Mouse (Mus musculus) heart, postnatal 4 days (tissue): ENCODE results near the gene Sh2d6. TPM values are rescaled to one million over a fixed set of nuclear protein-coding genes. Genes with fewer than 3 reads are reported as not detected.
"Not testable (repeated sequence)": the region's sequence is repeated elsewhere in the genome, so short reads cannot be mapped to it uniquely, and the experiment has no call there.

Source experiments
- DNase-seq: peaks from one replicate; pipeline ENCODE4 v3.0.0; 2021
- total RNA-seq, 2 experiments: library from RNA; stranded (reverse); gene quantifications; 2 replicates each; pipeline ENCODE4 v1.2.3; 2021

Gene Sh2d6
- total RNA-seq, 2 experiments from 2014 or later, result 0.20 TPM; not detected in 1

DNA sequence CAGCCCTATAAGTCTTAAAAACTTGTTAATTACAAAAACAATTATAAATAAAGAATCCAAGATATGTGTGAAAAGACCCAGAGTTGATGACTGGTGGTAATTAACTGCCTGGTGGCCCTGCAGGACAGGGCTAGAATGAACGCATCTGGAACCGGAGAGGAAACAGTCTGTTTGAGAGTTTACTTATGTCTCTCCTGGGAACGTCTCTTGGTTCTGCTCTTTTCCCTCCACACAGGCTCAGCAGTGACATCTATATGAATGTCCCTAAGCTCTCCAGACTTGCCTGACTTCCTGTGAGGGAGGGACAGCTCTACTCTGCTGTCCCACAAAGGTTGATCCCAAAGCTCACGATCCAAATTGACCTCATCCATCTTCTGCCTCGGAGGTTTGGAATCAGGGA lies 22.6 kb downstream of the Sh2d6 start:
- DNase-seq, result no peak

DNA sequence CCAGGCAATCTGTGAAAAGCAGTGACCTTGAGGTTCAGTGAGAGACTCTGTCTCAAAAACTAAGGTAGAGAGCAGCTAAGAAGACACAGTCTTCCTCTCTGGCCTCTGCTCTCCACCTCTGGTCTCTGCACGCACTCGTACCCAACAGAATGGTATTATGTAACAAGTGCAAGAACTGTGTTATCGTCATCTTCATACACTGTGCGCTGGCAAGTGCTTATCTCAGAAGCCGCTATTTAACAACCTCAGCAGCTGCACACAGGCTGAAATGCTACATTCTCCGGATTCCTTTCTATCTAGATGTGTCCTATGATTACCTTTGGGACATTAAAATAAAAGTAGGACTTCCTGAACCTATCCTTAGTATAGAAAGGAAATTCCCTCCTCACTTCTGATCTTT lies 28.6 kb downstream of the Sh2d6 start:
- no peak for DNase-seq

- DNase-seq, result no peak
Observed at GRCm38 (mm10) chr6:72491151-72491550, 30.4 kb downstream of the Sh2d6 start.

DNA sequence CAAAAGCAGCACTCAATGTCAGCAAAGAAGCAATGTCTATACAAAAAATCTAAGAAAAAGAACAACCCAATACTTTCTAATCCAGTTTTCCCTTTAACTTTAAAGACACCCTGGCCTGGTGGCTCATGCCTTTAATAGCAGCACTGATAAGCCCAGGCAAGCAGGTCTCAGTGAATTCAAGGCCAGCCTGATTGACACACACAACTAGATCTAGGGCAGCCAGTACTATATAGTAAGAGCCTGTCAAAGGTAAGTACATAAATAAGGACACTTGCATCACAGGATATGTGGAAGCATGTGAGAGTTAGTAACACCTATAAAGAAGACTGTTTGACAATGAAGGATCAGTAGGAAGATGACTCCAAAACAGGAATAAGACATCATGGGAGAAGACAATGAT lies 32.0 kb downstream of the Sh2d6 start:
- DNase-seq, result no peak

DNA sequence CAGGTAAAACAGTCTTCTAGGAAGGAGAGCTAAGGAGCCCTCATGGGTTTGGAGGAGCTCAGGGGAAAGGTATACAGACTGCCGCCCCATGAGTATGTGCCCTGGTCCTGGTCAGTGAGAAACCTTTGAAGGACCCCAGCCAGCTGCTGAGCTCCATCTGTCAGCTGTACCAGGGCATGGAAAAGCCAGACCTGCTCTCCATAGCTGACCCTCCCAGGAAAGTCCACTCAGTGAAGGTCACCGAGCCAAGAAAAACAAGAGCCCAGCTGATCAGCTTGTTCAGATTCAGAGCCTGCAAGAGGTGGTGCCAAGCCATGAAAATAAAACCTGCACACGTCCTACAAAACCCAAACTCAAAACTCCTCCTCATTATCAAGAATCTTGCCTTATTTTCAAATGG lies 32.7 kb downstream of the Sh2d6 start:
- peak; percentile 43 for DNase-seq

GRCm38 (mm10) chr6:72487282-72487681 lies 34.2 kb downstream of the Sh2d6 start:
- no peak for DNase-seq

- DNase-seq, result no peak
Observed at GRCm38 (mm10) chr6:72486307-72486706, 35.2 kb downstream of the Sh2d6 start.

DNA sequence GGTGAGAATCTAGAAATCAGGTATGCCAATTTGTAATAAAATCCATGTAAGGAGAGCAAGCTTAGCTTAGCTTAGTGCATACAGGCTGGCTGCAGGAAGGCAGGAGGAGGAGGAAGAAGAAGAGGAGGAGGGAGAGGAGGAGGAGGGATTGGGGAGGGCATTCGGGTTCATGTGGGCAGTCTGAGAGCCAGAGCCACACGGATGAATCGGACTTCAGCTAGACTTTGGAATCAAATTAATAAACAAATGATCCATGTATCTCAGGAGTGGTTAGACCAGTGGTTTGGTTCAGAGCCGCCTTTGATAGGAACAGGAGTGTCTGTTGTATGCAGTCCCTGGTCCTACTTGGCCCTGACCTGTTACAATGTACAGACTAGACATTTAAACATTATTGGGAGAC lies 36.6 kb downstream of the Sh2d6 start:
- no peak for DNase-seq

- no peak for DNase-seq
Observed at GRCm38 (mm10) chr6:72482156-72482555, 39.4 kb downstream of the Sh2d6 start.

DNA sequence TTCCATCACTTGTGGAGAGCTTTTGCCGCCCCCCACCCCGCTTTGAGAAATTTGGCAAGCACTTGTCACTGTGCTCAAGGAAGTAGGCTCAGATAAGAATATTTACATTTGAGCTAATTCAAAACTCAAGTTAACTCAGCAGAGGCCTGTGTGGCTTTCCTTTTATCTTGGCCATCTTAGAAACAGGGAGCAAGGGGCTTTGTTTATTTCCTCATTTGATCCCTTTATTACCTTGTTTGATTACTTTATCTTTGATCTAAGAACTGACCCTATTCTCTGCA lies 41.1 kb downstream of the Sh2d6 start:
- DNase-seq, result no peak

DNA sequence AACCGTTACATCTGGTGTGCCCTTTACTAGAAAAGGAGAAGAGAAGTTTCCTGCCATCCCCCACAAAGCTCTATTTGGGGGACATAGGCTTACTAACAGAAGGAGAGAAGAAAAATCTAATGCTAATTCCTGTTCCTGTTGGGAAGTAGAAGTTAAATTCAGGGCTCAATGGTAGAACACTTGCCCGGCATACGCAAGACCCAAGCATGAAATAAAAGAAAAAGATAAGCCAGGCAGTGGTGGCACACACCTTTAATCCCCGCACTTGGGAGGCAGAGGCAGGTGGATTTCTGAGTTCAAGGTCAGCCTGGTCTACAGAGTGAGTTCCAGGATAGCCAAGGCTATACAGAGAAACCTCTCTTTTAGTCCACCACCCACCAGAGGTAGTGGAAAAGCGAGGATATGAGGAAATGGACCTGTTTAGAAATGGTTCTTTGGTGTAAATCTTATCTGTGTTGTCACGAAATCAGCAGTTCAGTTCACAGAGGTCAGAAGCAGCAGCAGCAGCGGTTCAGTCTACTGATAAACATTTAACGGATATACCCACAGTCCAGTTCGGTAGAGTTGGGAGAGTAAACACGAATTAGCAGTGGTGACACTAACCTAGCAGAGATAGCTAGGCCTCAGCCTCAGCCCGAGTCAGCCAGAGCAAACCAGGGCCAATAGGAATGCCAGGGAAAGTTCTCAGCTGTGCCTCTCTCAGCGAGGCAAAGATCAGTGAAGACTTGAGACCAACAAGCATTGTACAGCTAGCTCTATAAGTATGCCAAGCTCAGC lies 41.7 kb downstream of the Sh2d6 start:
- no peak for DNase-seq

- DNase-seq, result not testable (repeated sequence)
Observed at GRCm38 (mm10) chr6:72478691-72479090, 42.8 kb downstream of the Sh2d6 start.

- DNase-seq, result no peak
Observed at GRCm38 (mm10) chr6:72477621-72478020, 43.9 kb downstream of the Sh2d6 start.

GRCm38 (mm10) chr6:72476836-72477235 lies 44.7 kb downstream of the Sh2d6 start:
- DNase-seq, result no peak

DNA sequence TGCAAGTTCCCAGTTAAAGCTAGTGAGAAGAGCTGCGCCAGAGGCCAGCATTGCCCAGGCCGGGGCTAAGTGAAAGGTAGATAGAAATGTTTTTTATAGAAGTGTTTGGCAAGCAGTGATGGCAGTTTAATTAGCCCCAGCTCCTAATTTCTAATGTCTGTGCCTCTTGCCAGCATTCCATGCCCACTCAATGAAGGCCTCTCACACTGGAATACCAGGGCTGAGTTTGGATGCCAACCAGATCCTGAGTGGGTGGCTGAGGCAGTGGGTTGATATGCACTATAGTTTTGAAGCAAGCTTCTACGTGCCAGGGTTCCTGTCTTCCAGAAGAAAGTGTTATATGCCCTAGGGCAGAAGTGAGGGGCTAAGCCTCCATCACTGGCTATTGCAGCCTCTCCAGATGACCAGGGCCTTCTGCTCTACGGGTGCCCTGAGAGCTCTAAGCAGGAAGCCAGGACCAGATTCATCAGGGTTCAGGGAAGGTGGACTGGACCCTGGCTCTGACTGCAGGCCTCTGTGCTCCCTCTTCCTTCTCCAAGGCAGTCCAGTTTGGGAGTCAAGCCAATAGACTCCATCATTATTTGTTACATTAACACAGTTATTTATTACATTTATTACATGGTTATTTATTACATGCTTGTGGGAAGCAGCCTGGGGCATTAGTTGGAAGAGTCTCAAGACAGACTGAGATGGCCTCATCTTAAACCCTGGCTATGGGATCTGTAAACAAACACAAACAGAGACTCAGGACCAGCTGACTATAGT lies 46.1 kb downstream of the Sh2d6 start:
- DNase-seq, result peak; percentile 33

DNA sequence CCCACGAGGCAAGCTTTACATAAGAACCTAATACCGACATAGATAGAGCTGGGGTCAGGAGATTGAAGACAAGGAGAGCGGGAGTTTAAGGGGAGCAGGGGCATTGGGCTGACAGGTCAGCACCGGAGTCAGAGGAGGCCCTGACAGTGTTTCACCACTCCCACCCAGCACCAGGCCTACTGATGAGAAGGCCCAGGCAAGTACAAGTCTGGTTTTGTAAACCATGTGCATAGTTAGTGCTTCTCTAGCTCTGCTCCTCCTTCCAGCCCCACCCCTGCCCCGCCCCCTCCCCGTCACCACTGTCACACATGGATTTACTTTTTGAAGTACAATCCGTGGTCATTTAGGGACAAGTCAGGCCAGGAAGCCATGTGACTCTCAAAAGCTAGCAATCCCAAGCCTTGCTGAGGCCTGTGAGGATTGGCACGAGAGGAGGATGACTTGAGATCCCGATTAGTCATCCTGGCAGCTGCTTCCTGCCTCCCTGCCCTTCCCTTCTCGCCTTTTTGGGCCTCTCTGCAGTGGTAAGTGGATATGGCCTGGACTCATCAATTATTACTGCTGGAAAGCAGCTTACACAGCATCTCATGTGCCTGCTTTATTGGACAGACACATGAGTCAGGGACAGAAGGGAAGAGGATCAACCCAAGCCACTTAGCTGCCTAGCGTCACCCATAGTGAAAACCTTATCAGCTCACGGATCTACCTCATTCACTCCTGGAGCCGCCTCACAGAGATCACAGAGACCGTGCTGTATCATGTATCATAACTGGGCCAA lies 48.1 kb downstream of the Sh2d6 start:
- DNase-seq, result peak; percentile 49

DNA sequence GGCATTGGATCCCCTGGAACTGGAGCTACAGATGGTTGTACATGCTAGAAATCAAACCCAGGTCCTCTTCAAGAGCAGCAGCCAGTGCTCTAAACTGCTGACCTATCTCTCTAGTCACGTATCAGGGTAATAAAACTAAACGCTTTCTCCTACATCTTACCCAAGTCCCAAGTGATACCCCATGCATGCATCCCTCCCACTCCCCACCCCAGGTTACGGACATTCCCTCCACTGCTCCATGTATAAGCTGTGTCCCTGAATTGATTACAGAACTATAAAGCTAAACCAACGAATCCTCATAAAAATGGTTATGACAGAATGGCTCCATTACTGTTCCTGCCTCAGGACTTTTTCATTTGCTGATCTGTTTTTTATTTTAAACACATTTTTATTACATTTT lies 55.3 kb downstream of the Sh2d6 start:
- no peak for DNase-seq

DNA sequence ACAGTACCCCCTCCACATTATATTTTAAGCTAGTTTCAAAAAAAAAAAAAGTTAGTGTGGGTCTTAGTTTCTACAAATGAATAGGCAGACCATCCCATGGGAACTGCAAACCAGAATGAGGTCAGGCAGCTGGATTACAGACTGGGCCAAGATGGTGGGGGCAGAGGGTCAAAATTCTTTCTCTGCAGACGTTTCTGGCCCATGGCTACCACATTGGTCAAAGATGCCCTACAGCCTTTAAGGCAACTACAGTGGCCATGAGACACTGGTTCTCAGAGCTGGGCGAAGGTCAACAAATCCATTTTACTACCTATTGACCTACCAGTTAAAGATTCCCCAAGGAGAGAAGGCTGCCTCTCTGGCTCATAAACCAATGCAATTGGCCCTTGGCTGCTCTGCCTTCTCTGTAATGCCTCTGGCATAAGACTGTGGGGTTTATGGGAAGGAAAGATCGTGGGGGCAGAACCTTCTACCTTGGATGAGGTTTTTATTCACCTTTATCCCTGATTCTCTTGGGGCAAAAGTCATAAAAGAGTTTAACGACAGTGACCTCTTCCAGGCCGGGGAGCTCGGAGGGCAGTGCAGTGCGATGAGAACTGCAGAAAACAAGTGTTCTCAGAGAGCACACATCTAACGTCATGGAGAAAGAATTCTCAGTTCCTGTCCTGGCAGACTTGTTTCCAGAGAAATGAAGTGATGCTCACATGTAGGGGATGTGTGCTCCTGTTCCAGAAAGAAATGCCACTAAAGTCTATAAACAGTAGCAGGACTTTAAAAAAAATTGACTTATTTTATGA lies 55.9 kb downstream of the Sh2d6 start:
- peak; percentile 41 for DNase-seq
